Mouse (Mus musculus) limb, embryonic 14.5 days (tissue): ENCODE results near the gene Syne3. TPM values are rescaled to one million over a fixed set of nuclear protein-coding genes. Genes with fewer than 3 reads are reported as not detected.
A peak's percentile ranks its signal among the peaks of the same experiment; 100 is the strongest.

Experiments used
- ATAC-seq: fragments of 200-750 bp; cut with Nextera tagmentation; 2 replicates; pipeline ENCODE4 v1.8.0; 2017; ENCODE audit warnings: low read depth, moderate number of reproducible peaks, moderate TSS enrichment; ENCODE audit not compliant: low FRiP score
- DNase-seq: peaks from one replicate; pipeline ENCODE4 v3.0.0-alpha.2; 2015; ENCODE audit warnings: low spot score
- H3K27ac ChIP-seq: fragments of 300-500 bp; sonication (generic); replicated peaks from 2 replicates; pipeline ENCODE4 v1.5.1; 2014; ENCODE audit warnings: low read depth, mild to moderate bottlenecking, low read length, moderate library complexity, mixed read lengths
- H3K27me3 ChIP-seq: fragments of 300-500 bp; sonication (generic); 2 replicates; pipeline ENCODE4 v1.6.1; 2014; ENCODE audit warnings: low read length, mixed read lengths; ENCODE audit not compliant: control insufficient read depth, insufficient read depth
- H3K36me3 ChIP-seq: fragments of 300-500 bp; sonication (generic); 2 replicates; pipeline ENCODE4 v1.6.1; 2014; ENCODE audit warnings: mild to moderate bottlenecking, low read length, moderate library complexity, mixed read lengths; ENCODE audit not compliant: control insufficient read depth, insufficient read depth
- H3K4me1 ChIP-seq: fragments of 300-500 bp; sonication (generic); 2 replicates; pipeline ENCODE4 v1.6.1; 2014; ENCODE audit warnings: antibody characterized with exemption, low read length, mixed read lengths; ENCODE audit not compliant: control insufficient read depth, insufficient read depth
- H3K4me2 ChIP-seq: fragments of 300-500 bp; sonication (generic); replicated peaks from 2 replicates; pipeline ENCODE4 v1.6.1; 2014; ENCODE audit warnings: low read depth, mild to moderate bottlenecking, low read length, moderate library complexity; ENCODE audit not compliant: severe bottlenecking
- H3K4me3 ChIP-seq: fragments of 300-500 bp; sonication (generic); replicated peaks from 2 replicates; pipeline ENCODE4 v1.5.1; 2014; ENCODE audit warnings: low read length
- H3K9ac ChIP-seq: fragments of 300-500 bp; sonication (generic); 2 replicates; pipeline ENCODE4 v1.6.1; 2014; ENCODE audit warnings: mild to moderate bottlenecking, low read depth, low read length, moderate library complexity; ENCODE audit not compliant: severe bottlenecking
- H3K9me3 ChIP-seq: fragments of 300-500 bp; sonication (generic); 2 replicates; pipeline ENCODE4 v1.6.1; 2016; ENCODE audit warnings: low read length; ENCODE audit not compliant: control insufficient read depth
- POLR2A ChIP-seq: fragments of 200-500 bp; IDR thresholded peaks from 2 replicates; pipeline ENCODE4 v1.8.0; 2012; ENCODE audit warnings: inconsistent platforms, mild to moderate bottlenecking, moderate library complexity, borderline replicate concordance; ENCODE audit not compliant: insufficient read depth, insufficient read length; ENCODE audit errors: extremely low read depth
- WGBS: fragments of 180-500 bp; shearing (Covaris S2); extraction: QIAGEN DNeasy Blood & Tissue Kit; methylation state at CpG from one replicate; pipeline ENCODE4 v1.1.7; 2014; 5-methylcytosine and 5-hydroxymethylcytosine counted together
- polyA plus RNA-seq, 2 experiments: library from polyadenylated mRNA; depleted of rRNA in 1 of 2; stranded (reverse) in 1 of 2; unstranded in 1 of 2; fragments of >200 nt; fragmentation: Nextera tagmentation in 1 of 2; extraction: Ambion mirVana in 1 of 2; gene quantifications; 2 replicates each; pipeline versions ENCODE4 v1.2.1 to v1.2.3; 2012 to 2014

Gene Syne3
- polyA plus RNA-seq, 2 experiments, result 2.0 to 2.6 TPM

DNA sequence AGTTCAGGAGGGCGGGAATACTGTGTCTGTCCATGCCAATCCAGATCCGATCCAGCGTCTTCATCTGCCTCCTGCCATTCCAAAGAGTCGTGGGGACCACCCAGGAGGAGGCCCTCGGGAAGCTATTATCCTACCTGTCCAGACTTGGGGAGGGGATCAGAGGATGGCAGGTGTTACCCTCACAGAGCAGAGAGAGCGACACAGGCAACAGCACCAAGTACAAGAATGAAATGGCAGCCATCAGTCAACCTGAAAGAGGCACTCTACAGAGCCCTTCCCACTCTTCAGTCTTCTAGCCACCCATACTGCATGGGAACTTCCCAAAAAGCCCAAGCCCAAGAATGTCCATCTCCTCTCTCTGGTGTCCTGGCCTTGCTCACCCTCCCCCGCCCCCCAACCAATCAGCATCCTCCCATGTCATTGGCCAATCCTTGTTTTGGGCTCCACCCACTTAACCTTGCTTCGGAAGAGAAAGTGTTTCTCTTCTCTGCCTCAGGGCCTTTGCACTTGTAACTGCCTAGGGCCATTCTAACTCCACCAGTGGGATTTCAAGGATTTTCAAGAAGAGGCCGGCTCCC, 693 bp upstream of the Syne3 start:
- Histone ChIP-seq H3K4me3 (peak overlapping the region; percentile 62), H3K4me2 (peak overlapping the region; percentile 98), H3K27me3 (peaks cover 13% of the 10 kb centered on the region), H3K27ac (no peak overlapping the region), H3K9ac (peak overlapping the region; percentile 64; the same call in 1 of the 2 replicates), H3K9me3 (no peaks in the 10 kb centered on the region), H3K36me3 (no peaks in the 10 kb centered on the region), H3K4me1 (peaks cover 28% of the 10 kb centered on the region)
- 17% methylated on average over 9 of the region's 9 CpGs for WGBS
- DNase-seq (no peak), ATAC-seq (peak; percentile 2; the same call in 1 of the 2 replicates)
- TF ChIP-seq POLR2A, result no peak

DNA sequence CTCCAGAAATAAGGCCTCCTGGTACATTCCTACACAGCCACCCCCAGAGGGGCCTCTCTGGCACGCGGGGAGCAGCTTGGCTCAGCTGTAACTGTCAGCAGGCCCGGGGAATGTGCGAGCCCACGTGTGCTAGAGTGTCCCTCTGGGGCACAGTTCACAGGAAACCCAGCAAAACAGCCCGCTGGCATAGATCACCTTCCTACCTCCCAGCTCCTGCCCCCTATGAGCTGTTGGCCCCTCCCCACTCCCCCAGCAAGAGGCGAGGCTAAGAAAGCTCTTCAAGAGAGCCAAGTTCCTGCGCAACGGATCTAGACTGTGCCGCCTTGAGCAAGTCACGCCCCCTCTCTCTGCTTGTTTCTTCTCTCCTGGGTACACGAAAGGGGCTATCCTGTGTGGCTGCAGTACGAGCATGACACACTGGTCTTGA, 844 bp downstream of the Syne3 start:
- no peak overlapping the region for H3K27ac ChIP-seq
- no peaks in the 10 kb centered on the region for H3K9me3 ChIP-seq
- peak overlapping the region; percentile 98 for H3K4me2 ChIP-seq
- DNase-seq (peak; percentile 67), ATAC-seq (peak; percentile 62)
- peaks cover 28% of the 10 kb centered on the region for H3K4me1 ChIP-seq
- peak overlapping the region; percentile 62 for H3K4me3 ChIP-seq
- peaks cover 13% of the 10 kb centered on the region for H3K27me3 ChIP-seq
- no peak for TF ChIP-seq POLR2A
- H3K9ac ChIP-seq, result no peak overlapping the region
- no peaks in the 10 kb centered on the region for H3K36me3 ChIP-seq
- 0% methylated on average over 10 of the region's 13 CpGs for WGBS

- DNase-seq (no peak), ATAC-seq (no peak)
- peaks cover 13% of the 10 kb centered on the region for H3K27me3 ChIP-seq
- H3K9ac ChIP-seq, result no peak overlapping the region
- no peak for TF ChIP-seq POLR2A
- H3K9me3 ChIP-seq, result no peaks in the 10 kb centered on the region
- H3K4me1 ChIP-seq, result peaks cover 23% of the 10 kb centered on the region
- peak overlapping the region; percentile 98 for H3K4me2 ChIP-seq
- no peaks in the 10 kb centered on the region for H3K36me3 ChIP-seq
- WGBS, result 45% methylated on average over 2 of the region's 2 CpGs
- no peak overlapping the region for H3K27ac ChIP-seq
- H3K4me3 ChIP-seq, result no peak overlapping the region; the same call in 1 of the 2 replicates
Measured at GRCm38 (mm10) chr12:105008150-105008549, 1.5 kb downstream of the Syne3 start.

DNA sequence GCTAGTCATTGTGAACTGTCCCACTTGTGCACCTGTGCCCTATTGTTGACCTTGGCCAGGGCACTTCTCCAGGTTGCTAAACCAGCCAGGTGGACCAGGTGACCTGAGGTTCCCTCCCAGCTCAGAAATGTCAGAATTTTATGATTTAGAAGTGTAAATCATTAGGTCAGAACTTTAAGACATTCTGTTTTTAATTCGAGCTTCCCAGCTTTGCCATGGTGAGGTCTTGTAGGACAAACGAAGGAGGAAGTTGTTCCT, 4.0 kb downstream of the Syne3 start:
- Histone ChIP-seq H3K4me3 (no peak overlapping the region), H3K4me1 (peaks cover 22% of the 10 kb centered on the region), H3K36me3 (no peaks in the 10 kb centered on the region), H3K9me3 (no peaks in the 10 kb centered on the region), H3K27me3 (peaks cover 13% of the 10 kb centered on the region), H3K27ac (no peak overlapping the region), H3K4me2 (no peak overlapping the region), H3K9ac (no peak overlapping the region)
- no peak for DNase-seq
- WGBS, result 47% methylated on average over 2 of the region's 2 CpGs
- no peak for TF ChIP-seq POLR2A
- ATAC-seq, result no peak

GRCm38 (mm10) chr12:105004956-105005714, 4.5 kb downstream of the Syne3 start:
- WGBS, result 72% methylated on average over 22 of the region's 22 CpGs
- Histone ChIP-seq H3K27me3 (peaks cover 9% of the 10 kb centered on the region), H3K4me1 (peaks cover 19% of the 10 kb centered on the region), H3K9me3 (no peaks in the 10 kb centered on the region), H3K36me3 (no peaks in the 10 kb centered on the region), H3K9ac (no peak overlapping the region), H3K4me2 (no peak overlapping the region), H3K4me3 (no peak overlapping the region), H3K27ac (no peak overlapping the region)
- ATAC-seq (no peak), DNase-seq (no peak)
- TF ChIP-seq POLR2A, result no peak
